8 mouse cellular contexts compared by ENCODE assay signal in genomic region chr11:118196824-118197388, GRCm38 (mm10). TPM values are rescaled to one million over a fixed set of nuclear protein-coding genes. Genes with fewer than 3 reads are reported as not detected.
DNase-seq lines count a peak whose midpoint lies in the region; ATAC-seq and TF ChIP-seq lines count a peak whose summit lies in the region.

No protein-coding gene starts in this region.

- peak overlapping the region; percentile 92 for H3K27ac ChIP-seq in gastrocnemius, adult 2 months
- H3K27ac ChIP-seq in forebrain, embryonic 14.5 days (ENCODE audit: low read depth, low read length) = peak overlapping the region; percentile 49; the same call in 1 of the 2 replicates
- 0 out of 2 replicates have a peak overlapping the region, but pooled peaks have one; percentile 39 for H3K27ac ChIP-seq in limb, embryonic 13.5 days
- H3K27ac ChIP-seq in kidney, embryonic 16.5 days (ENCODE audit: low read length) = no peak overlapping the region

- no peaks in the 10 kb centered on the region for H3K9me3 ChIP-seq in forebrain, embryonic 14.5 days (replicated peaks; ENCODE audit: control insufficient read depth, low read length)
- H3K9me3 ChIP-seq in limb, embryonic 13.5 days = no peaks in the 10 kb centered on the region
- no peaks in the 10 kb centered on the region for H3K9me3 ChIP-seq in kidney, embryonic 16.5 days (ENCODE audit: low read length)

- peak; percentile 55 for DNase-seq in gastrocnemius, adult 2 months
- DNase-seq in gastrocnemius, adult 18-20 months (ENCODE audit: low spot score) = no peak
- peak; percentile 63 for DNase-seq in brain, embryonic 14.5 days (ENCODE audit: low read depth)
- no peak for DNase-seq in forebrain, embryonic 14.5 days (ENCODE audit: low spot score)
- no peak for DNase-seq in Muller cell, postnatal 12 days (ENCODE audit: inconsistent ontology term)
- DNase-seq in right cerebral cortex, adult 2 months (ENCODE audit: low spot score in 2 of 2) = no peak

- peaks cover 16% of the 10 kb centered on the region for H3K36me3 ChIP-seq in forebrain, embryonic 14.5 days (ENCODE audit: control insufficient read depth, insufficient read depth, low read length)
- peaks cover 5% of the 10 kb centered on the region for H3K36me3 ChIP-seq in limb, embryonic 13.5 days
- 0 out of 2 replicates have a peak, but pooled peaks cover 3% of the 10 kb centered on the region for H3K36me3 ChIP-seq in kidney, embryonic 16.5 days (ENCODE audit: insufficient read depth, low read length)

- H3K4me2 ChIP-seq in forebrain, embryonic 14.5 days (ENCODE audit: low read length) = no peak overlapping the region
- H3K4me2 ChIP-seq in limb, embryonic 13.5 days (replicated peaks) = no peak overlapping the region
- no peak overlapping the region for H3K4me2 ChIP-seq in kidney, embryonic 16.5 days (replicated peaks; ENCODE audit: low read depth, low read length)

- H3K4me3 ChIP-seq in gastrocnemius, adult 2 months = peak overlapping the region; percentile 58; the same call in 1 of the 2 replicates
- no peak overlapping the region for H3K4me3 ChIP-seq in forebrain, embryonic 14.5 days (ENCODE audit: low read depth, low read length)
- no peak overlapping the region for H3K4me3 ChIP-seq in limb, embryonic 13.5 days
- no peak overlapping the region for H3K4me3 ChIP-seq in kidney, embryonic 16.5 days (ENCODE audit: low read length)

- peak; percentile 30; the same call in 1 of the 2 replicates for ATAC-seq in forebrain, embryonic 14.5 days
- no peak for ATAC-seq in limb, embryonic 13.5 days (ENCODE audit: low FRiP score, low read depth)
- ATAC-seq in kidney, embryonic 16.5 days (ENCODE audit: low FRiP score, low TSS enrichment) = no peak

- H3K4me1 ChIP-seq in forebrain, embryonic 14.5 days (ENCODE audit: control insufficient read depth, insufficient read depth, low read length) = peaks cover 50% of the 10 kb centered on the region
- H3K4me1 ChIP-seq in limb, embryonic 13.5 days = peaks cover 84% of the 10 kb centered on the region
- H3K4me1 ChIP-seq in kidney, embryonic 16.5 days (ENCODE audit: insufficient read depth, low read length) = peaks cover 67% of the 10 kb centered on the region

- TF ChIP-seq POLR2A in brain, embryonic 14.5 days (IDR thresholded peaks at IDR 0.05; ENCODE audit: borderline replicate concordance, extremely low read depth, insufficient read depth, insufficient read length, poor library complexity, severe bottlenecking) = no peak

- H3K27me3 ChIP-seq in forebrain, embryonic 14.5 days (replicated peaks; ENCODE audit: control insufficient read depth, insufficient read depth, low read length) = no peaks in the 10 kb centered on the region
- H3K27me3 ChIP-seq in limb, embryonic 13.5 days = no peaks in the 10 kb centered on the region
- no peaks in the 10 kb centered on the region for H3K27me3 ChIP-seq in kidney, embryonic 16.5 days (ENCODE audit: insufficient read depth, low read length)

- TF ChIP-seq CTCF in gastrocnemius, adult 2 months (IDR thresholded peaks at IDR 0.05) = no peak
- TF ChIP-seq CTCF in brain, embryonic 14.5 days (IDR thresholded peaks at IDR 0.05; ENCODE audit: borderline replicate concordance, extremely low read depth, insufficient read depth, insufficient read length) = no peak

- peak overlapping the region; percentile 38; the same call in 1 of the 2 replicates for H3K9ac ChIP-seq in forebrain, embryonic 14.5 days (ENCODE audit: low read length)
- no peak overlapping the region for H3K9ac ChIP-seq in limb, embryonic 13.5 days
- no peak overlapping the region for H3K9ac ChIP-seq in kidney, embryonic 16.5 days (replicated peaks; ENCODE audit: low read length)

- intact Hi-C loops in gastrocnemius, adult 2 months (cut with DNase I) = no loop called here

- 53% methylated on average over 10 of the region's 10 CpGs for WGBS in forebrain, embryonic 14.5 days
- 58% methylated on average over 10 of the region's 10 CpGs for WGBS in limb, embryonic 13.5 days
- WGBS in kidney, embryonic 16.5 days = 54% methylated on average over 10 of the region's 10 CpGs

RNA-seq across cellular contexts. Expression of gene Cyth1, which starts 51.5 kb away (rescaled TPM):
- total RNA-seq in gastrocnemius, adult 2 months (2021) = 10 to 100 TPM; 28.6 to 49.6 TPM
- 10 to 100 TPM; 38.4 to 40.3 TPM for total RNA-seq in gastrocnemius, adult 18-20 months (2021)
- 35.9 and 36.8 TPM in 2 replicates for polyA plus RNA-seq in brain, embryonic 14.5 days (2012; rRNA removed)
- 21.9 and 24.8 TPM in 2 replicates for polyA plus RNA-seq in forebrain, embryonic 14.5 days (2014; fragmentation: Nextera tagmentation; extraction: Ambion mirVana)
- 15.9 and 17.1 TPM in 2 replicates for polyA plus RNA-seq in limb, embryonic 13.5 days (2015; fragmentation: Nextera tagmentation; extraction: Ambion mirVana)
- polyA plus RNA-seq in kidney, embryonic 16.5 days (2015; fragmentation: Nextera tagmentation; extraction: Ambion mirVana) = 17.9 and 18.2 TPM in 2 replicates

Comparison
In these comparisons a context has a peak if more than half of its experiments do, and no peak if none do; other contexts are left out.
1. DNase-seq: peak in gastrocnemius, adult 2 months (single experiment) and brain, embryonic 14.5 days (single experiment); none in gastrocnemius, adult 18-20 months (single experiment), forebrain, embryonic 14.5 days (single experiment), Muller cell, postnatal 12 days (single experiment) and right cerebral cortex, adult 2 months (0 of 2).